Mouse (Mus musculus): ENCODE data around the gene Mtfr1l. TPM values are rescaled to one million over a fixed set of nuclear protein-coding genes. Genes with fewer than 3 reads are reported as not detected.

The Mtfr1l gene
- total RNA-seq, 2 experiments from 2014 or later, result 82.0 to 86.7 TPM

DNA sequence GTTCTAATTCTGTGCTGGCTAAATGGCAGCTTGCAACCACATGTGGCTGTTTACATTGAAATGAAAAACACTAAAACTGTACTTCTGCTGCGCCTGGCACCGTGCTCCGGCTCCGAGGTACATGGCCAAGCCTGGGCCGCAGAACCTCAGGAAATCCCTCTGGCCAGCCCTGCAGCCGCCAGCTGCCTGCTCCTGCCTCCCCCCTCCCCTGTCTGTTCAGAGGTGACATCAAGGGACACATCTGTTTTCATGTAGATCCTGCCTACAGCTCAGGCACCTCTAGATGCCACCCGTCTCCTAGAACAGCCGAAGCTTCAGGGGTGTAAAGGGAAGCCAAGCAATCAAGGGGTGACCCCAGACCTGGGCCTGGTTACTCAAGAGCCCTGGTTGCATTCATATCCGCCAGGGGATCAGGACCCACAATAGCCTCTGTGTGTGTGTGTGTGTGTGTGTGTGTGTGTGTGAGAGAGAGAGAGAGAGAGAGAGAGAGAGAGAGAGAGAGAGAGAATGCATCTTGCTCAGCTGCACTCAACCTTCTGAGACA lies 23.5 kb upstream of the Mtfr1l start:
- no peak for DNase-seq (ENCODE audit: low spot score in 2 of 2)

GRCm38 (mm10) chr4:134557626-134558249 lies 22.6 kb upstream of the Mtfr1l start:
- no peak for DNase-seq (ENCODE audit: low spot score in 2 of 2)

DNA sequence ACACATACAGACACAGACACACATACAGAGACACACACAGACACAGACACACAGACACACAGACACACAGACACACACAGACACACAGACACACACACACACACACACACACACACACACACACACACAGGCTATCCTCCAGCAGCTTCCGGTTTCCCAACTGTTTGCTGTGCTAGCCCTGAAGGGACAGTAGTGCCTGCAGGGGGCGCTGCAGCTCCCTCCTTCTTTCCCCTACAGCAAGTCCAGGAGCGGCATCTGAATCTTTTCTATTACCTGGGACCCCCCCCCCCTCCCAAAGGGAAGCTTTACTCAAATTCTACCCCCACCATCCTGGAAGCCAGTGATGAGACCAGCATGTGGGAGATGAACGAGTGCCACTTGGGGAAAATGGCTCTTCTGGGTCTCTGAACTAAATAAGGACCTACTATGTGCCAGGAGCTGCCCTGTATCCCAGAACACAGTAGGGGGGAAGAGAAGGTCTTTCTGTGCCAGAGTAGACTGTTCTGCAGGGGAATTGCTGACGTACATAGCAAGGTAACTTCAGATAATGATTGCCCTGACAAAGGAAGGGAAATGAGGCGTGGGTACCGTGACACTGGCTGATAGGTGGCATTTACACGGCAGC lies 20.9 kb upstream of the Mtfr1l start:
- peak; percentile 51 to 63 for DNase-seq (ENCODE audit: low spot score in 2 of 2)

GRCm38 (mm10) chr4:134553631-134554030 lies 18.4 kb upstream of the Mtfr1l start:
- no peak for DNase-seq (ENCODE audit: low spot score in 2 of 2)

- peak; percentile 46 to 70 for DNase-seq (ENCODE audit: low spot score in 2 of 2)
These were observed 16.5 kb upstream of the Mtfr1l start, which contains the start of gene Selenon for GRCm38 (mm10) chr4:134551494-134552316. Gene Selenon (minus strand): TSS chr4:134552166.

DNA sequence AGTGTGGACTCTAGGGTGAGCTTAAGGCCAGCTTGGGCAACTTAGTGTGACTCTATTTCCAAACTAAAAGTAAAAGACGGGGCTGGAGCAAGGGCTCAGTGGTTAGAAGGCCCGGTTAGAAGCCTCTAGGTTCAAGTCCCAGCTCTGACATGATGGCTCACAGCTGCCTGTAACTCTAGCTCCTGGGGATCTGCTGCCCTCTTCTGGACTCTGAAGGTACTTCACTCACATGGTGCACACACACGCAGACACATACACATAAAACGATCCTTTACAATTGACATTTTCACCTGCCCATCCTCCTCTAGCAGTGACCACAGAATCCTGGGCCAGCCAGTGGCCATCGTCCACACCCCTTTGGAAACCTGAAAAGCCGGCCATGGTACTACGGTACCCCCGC lies 14.7 kb upstream of the Mtfr1l start:
- no peak for DNase-seq (ENCODE audit: low spot score in 2 of 2)

DNA sequence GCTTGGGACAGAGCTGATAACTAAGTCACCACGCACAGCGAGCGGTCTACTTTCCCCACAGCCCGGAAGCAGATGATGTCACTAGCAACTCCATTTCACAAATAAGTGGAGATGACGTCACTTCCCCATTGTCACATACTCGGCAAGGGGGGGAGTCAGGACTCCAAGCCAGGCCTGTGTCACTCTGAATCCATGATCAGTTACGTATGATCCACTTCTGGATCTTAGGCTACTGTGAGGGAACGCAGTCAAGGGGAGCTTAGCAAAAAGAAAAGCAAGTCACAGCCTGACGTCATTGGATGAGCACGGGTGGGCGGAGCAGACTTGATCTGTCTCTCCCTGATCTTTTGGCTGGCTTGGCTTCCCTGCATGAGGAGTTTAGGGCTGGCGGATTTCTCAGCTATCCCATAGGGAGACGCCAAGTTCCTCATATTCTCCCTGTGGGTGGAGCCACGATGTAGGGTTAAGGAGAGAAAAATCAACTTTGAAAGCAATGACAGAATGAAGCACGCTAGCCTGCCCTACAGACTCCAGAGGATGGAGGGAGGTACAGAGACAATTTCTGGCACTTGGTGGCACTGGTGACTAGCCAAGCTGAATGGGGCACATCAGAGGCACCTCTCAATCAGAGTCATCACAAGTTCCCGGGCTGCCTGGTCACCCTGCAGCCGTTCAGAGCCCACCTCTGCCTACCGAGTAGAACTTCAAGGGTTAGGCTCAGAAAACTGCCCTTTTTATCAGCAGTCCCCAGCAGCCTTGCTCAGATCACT lies 13.2 kb upstream of the Mtfr1l start:
- no peak for DNase-seq (ENCODE audit: low spot score in 2 of 2)

- DNase-seq (ENCODE audit: low spot score in 2 of 2), result no peak
These were observed 11.9 kb upstream of the Mtfr1l start for GRCm38 (mm10) chr4:134546814-134547705.

DNA sequence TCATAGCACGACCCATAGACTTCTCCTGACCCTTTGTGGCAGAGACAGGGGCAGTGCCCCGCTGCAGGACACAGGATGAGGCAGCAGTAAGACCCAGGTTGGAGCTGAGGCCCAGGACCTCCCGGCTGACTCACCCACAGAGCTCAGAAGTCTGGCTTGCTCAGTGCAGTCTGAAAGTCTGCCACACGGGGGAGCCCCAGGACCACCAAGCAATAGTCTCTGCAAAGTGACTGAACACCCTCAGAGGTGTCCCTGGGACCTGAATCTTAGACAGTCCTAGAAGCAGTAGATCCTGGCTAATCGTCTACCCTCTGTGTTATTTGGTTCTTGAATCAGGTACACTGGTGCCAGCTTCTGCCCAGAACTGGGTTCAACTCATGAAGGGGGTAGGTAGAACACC lies 8.1 kb upstream of the Mtfr1l start:
- peak; percentile 98 to 99 for DNase-seq (ENCODE audit: low spot score in 2 of 2)

DNA sequence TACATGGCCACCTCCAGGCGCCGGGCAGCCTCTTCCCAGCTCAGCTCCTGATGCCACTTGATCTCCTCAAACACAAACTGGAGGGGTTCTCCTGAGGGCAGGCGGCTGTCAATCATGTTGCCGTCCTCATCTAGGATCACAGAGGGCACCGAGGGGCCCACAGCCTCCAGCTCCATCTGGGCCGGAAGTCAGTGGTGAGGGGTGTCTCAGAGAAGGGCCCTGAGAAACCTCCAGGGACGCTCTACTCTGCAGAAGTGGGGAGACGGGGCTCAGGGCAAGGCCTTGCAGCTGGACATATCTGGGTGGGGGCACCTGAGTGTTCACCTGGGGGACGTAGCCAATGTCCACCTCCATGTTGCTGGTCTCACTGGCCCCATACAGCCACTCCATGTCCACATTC lies 7.5 kb upstream of the Mtfr1l start:
- DNase-seq (ENCODE audit: low spot score in 2 of 2), result no peak

DNA sequence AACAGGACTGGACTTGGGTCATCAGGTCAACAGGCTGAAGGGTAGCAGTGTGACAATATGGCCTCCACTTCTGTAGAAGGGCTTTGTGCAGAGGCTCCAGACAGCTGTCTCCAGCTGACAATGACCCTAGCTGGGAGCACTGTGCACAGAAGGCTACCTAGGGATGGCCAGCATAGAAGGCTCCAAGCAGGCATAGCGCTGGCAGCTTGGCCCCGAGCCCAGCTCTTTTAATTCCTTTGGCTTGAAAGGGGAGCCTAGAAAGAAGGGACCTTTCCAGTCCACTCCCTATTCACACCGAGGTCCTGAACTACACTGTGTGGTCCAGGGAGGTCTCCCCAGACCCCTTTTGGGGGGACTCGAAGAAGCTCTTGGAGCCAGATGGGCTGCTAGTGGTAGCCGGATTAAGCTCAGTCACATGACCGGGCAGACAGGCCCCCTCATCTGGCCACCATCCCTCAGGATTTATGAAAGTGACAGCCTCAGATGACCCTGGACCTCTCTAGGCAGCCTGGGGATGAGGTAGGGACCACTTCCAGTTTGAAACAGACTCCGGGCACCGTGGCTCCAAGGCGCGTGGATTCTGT lies 3.9 kb upstream of the Mtfr1l start:
- DNase-seq (ENCODE audit: low spot score in 2 of 2), result no peak

GRCm38 (mm10) chr4:134535787-134536151 lies 582 bp upstream of the Mtfr1l start:
- peak in 1 of 2 experiments; percentile 32 for DNase-seq (ENCODE audit: low spot score in 2 of 2)

- peak; percentile 45 to 65 for DNase-seq (ENCODE audit: low spot score in 2 of 2)
These were observed 882 bp downstream of the Mtfr1l start for GRCm38 (mm10) chr4:134534124-134534886.

DNA sequence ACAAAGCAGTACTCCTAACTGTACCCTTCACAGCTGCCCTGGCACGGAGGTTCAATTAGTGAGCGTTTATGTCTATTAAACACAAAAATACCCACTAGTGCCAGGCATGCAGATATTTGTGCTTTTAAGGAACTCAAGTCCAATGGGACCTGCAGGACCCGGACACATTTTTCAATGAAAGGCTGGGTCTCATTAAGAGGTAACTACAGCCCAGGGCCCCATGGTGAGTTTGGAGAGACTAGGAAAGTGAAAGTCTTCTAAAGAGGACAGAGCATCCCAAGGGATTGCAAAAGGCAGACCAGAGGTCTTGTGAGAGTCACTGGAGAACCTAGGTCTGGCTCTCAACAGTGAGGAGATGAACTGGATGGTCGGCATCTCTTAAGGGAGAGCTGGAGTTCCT lies 1.8 kb downstream of the Mtfr1l start:
- DNase-seq (ENCODE audit: low spot score in 2 of 2), result no peak

- no peak for DNase-seq (ENCODE audit: low spot score in 2 of 2)
These were observed 2.3 kb downstream of the Mtfr1l start for GRCm38 (mm10) chr4:134532928-134533327.

DNA sequence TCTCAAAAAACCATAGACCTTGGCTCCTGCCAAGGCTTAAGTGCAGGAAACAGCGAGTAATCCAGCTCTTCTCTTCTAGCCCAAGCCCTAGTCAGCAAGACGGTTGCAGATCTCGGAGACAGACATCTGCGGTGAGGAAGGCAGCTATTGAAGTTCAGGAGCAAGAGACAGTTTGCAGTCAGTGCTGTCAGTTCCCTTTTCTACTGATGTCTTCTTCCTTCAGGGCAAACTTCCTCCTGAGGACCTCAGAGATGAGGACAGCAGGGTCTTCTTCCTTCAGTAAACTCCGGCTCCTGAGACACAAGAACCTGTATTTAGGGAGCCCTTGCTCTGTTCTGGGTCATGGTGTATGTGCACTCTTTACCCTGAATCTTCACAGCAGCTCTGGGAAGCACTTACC lies 9.0 kb downstream of the Mtfr1l start:
- no peak for DNase-seq (ENCODE audit: low spot score in 2 of 2)

- DNase-seq (ENCODE audit: low spot score in 2 of 2), result no peak
These were observed 9.4 kb downstream of the Mtfr1l start for GRCm38 (mm10) chr4:134525806-134526205.

DNA sequence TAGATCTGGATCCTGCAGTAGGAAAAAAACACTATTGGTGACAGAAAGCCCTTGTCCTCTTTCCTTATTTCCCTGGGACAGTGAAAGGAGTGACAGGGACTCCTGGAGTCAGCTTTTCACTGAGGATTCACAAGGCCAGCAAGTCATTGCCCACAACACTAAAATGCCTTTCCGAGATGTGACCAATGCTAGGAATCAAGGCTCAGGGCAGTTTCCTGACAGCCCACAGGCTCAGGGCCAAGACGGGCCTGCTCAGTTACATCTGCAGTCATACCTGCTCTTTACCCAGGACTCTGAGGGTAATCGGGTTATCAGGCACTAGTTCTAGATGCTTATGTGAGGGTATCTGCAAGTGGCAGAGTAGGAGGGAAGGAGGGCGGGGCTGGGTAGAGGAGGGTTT lies 11.7 kb downstream of the Mtfr1l start:
- no peak for DNase-seq (ENCODE audit: low spot score in 2 of 2)

DNA sequence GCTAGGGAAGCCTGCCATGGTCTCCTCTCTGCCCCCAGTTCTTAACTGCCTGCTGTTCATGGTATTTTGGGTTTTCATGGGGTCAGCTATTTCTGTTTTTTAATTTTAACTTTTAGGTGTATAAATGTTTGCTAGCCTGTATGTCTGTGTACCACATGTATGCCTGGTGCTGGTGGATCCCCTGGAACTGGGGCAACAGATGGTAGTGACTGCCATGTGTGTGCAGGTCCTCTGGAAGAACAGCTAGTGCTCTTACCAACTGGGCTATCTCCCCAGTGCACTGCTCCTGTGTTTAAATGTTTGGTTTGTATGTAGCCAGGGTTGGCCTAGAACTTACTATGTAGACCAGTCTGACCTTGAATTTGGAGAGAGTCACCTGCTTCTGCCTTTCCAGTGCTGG lies 15.9 kb downstream of the Mtfr1l start:
- DNase-seq (ENCODE audit: low spot score in 2 of 2), result no peak

Data from layer of hippocampus, postnatal 10 days (tissue).